Mouse (Mus musculus) liver, embryonic 14.5 days (tissue): ENCODE results near the gene Skp1a.

Experiments
- CTCF ChIP-seq: IDR thresholded peaks from 2 replicates; pipeline ENCODE4 v1.5.1; 2016; ENCODE audit warnings: antibody characterized with exemption, low read depth, control low read depth
- EP300 ChIP-seq: IDR thresholded peaks from 2 replicates; pipeline ENCODE4 v1.6.1; 2016; ENCODE audit warnings: antibody characterized with exemption, low read depth

DNA sequence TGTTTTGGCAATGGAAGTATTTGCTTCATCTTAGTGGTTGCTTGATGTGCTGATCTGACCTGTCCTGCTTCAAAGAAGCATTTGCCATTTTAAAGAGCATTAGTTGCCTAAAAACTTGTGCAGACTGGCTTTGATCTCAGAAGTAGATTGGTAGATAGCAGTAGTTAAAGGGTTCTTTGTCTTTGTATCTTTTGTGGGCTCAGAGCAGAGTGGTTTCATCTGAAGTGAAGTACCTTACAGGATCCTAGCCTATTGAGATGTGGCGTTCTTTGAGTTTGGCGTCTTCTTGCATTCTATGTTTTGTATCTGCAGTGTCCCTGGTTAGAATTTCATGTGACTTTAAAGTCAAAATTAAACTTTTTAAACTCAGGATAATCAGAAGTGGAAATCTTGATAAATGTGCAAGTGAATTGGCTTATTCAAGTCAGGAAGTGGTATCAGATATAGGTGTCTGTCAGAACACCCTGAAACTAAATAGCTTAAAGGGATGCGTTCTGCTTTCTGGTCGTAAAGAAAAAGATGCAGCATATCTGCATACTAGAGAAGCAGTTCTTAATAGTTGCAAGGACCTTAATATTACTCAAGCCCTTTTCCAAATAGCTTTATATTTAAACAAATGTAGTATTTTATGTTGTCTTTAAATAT is 9.2 kb downstream of the Skp1a start:
- TF ChIP-seq EP300: no peak
- TF ChIP-seq CTCF: no peak
